ENCODE assay signal across 10 mouse cellular contexts in the genomic region with DNA sequence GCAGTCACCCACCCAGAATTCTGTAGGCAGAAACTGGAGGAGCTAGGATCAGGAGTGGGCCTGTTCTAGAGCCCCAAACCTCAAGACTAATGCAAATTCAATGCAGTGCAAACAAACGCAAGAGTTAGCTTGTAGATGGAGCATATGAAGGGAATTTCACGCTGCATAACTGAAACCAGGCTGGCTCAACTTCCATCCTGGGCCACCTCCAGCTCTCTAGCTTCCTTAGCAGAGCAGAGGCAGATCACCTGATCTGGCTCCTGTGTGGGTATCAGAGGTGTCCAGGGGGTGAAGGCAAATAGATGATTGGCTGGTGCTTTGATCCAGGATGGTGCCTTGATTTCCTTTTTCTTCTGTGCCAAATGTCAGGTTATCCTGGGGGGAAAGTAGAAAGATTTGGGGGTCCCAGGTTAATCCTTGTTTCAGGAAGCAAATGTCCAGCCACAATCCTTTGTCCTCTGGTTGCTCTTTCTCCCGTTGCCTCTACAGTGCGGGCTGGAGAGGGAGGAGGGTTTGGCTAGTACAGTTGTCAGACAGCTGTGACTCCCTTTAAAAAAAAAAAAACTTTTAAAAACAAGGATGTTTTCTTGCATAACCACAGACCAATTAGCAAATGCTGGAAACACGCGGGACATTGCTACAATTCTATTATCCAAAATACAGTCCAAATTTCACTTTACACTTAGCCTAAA.
DNase-seq lines count a peak whose midpoint lies in the region; ATAC-seq and TF ChIP-seq lines count a peak whose summit lies in the region.
"Had no signal": no experiment of that assay in that cellular context is flagged by ENCODE, and none has a peak within 500 bp of the region (broad histone marks: within the 10 kb centered on the region; RNA-seq: fewer than 3 reads in every experiment).

No protein-coding gene starts in this region.

- H3K27ac ChIP-seq in intestine, embryonic 15.5 days = 0 out of 2 replicates have a peak overlapping the region, but pooled peaks have one; percentile 30
- no peak overlapping the region; the same call in 1 of the 2 replicates for H3K27ac ChIP-seq in intestine, postnatal 0 days (ENCODE audit: low read depth, low read length)
- 0 out of 2 replicates have a peak overlapping the region, but pooled peaks have one; percentile 19 for H3K27ac ChIP-seq in midbrain, embryonic 13.5 days
- no peak overlapping the region for H3K27ac ChIP-seq in midbrain, embryonic 14.5 days (replicated peaks; ENCODE audit: low read depth, low read length)
- peak overlapping the region; percentile 45 for H3K27ac ChIP-seq in heart, postnatal 0 days (ENCODE audit: low read depth)
- H3K27ac ChIP-seq: hindbrain, embryonic 15.5 days; macrophage had no signal

- H3K9me3 ChIP-seq in intestine, embryonic 15.5 days = no peaks in the 10 kb centered on the region
- H3K9me3 ChIP-seq in intestine, postnatal 0 days (ENCODE audit: control insufficient read depth) = no peaks in the 10 kb centered on the region
- H3K9me3 ChIP-seq in midbrain, embryonic 13.5 days = no peaks in the 10 kb centered on the region
- no peaks in the 10 kb centered on the region for H3K9me3 ChIP-seq in midbrain, embryonic 14.5 days (ENCODE audit: control insufficient read depth, low read length)
- H3K9me3 ChIP-seq in heart, postnatal 0 days (replicated peaks; ENCODE audit: control insufficient read depth, low read length) = no peaks in the 10 kb centered on the region
- H3K9me3 ChIP-seq: hindbrain, embryonic 15.5 days had no signal

- TF ChIP-seq CTCF in intestine, postnatal 0 days (IDR thresholded peaks at IDR 0.05; ENCODE audit: low read depth) = no peak
- no peak for TF ChIP-seq CTCF in heart, postnatal 0 days (IDR thresholded peaks at IDR 0.05; ENCODE audit: low read depth)

- no peak for TF ChIP-seq EP300 in heart, postnatal 0 days (IDR thresholded peaks at IDR 0.05; ENCODE audit: low read depth)

- H3K4me1 ChIP-seq in intestine, embryonic 15.5 days (replicated peaks) = peaks cover 39% of the 10 kb centered on the region
- H3K4me1 ChIP-seq in intestine, postnatal 0 days (replicated peaks; ENCODE audit: control insufficient read depth, insufficient read depth, low read length) = peaks cover 6% of the 10 kb centered on the region; the same call in 1 of the 2 replicates
- H3K4me1 ChIP-seq in midbrain, embryonic 13.5 days (replicated peaks) = peaks cover 44% of the 10 kb centered on the region
- peaks cover 14% of the 10 kb centered on the region for H3K4me1 ChIP-seq in midbrain, embryonic 14.5 days (ENCODE audit: control insufficient read depth, insufficient read depth, low read length)
- H3K4me1 ChIP-seq in heart, postnatal 0 days (ENCODE audit: control insufficient read depth, insufficient read depth) = peaks cover 43% of the 10 kb centered on the region

- H3K4me3 ChIP-seq in intestine, embryonic 15.5 days (replicated peaks) = no peak overlapping the region
- no peak overlapping the region for H3K4me3 ChIP-seq in intestine, postnatal 0 days (ENCODE audit: low read depth, low read length)
- H3K4me3 ChIP-seq in midbrain, embryonic 13.5 days (replicated peaks) = no peak overlapping the region
- H3K4me3 ChIP-seq in midbrain, embryonic 14.5 days (replicated peaks; ENCODE audit: low read depth, low read length) = no peak overlapping the region
- H3K4me3 ChIP-seq in heart, postnatal 0 days (ENCODE audit: low read depth, low read length) = no peak overlapping the region
- H3K4me3 ChIP-seq: hindbrain, embryonic 15.5 days had no signal

- no peaks in the 10 kb centered on the region for H3K27me3 ChIP-seq in intestine, embryonic 15.5 days (replicated peaks)
- no peaks in the 10 kb centered on the region for H3K27me3 ChIP-seq in intestine, postnatal 0 days (replicated peaks; ENCODE audit: control insufficient read depth, insufficient read depth, low read length)
- H3K27me3 ChIP-seq in midbrain, embryonic 13.5 days = no peaks in the 10 kb centered on the region
- no peaks in the 10 kb centered on the region for H3K27me3 ChIP-seq in midbrain, embryonic 14.5 days (ENCODE audit: control insufficient read depth, insufficient read depth, low read length)
- no peaks in the 10 kb centered on the region for H3K27me3 ChIP-seq in heart, postnatal 0 days (ENCODE audit: control insufficient read depth, insufficient read depth, low read length)
- H3K27me3 ChIP-seq: hindbrain, embryonic 15.5 days had no signal

- DNase-seq in midbrain, embryonic 14.5 days = no peak
- no peak for DNase-seq in heart, postnatal 0 days (ENCODE audit: low spot score)
- DNase-seq in urinary bladder, postnatal 10 days (ENCODE audit: low spot score) = no peak
- DNase-seq: thymus, adult 2 months had no signal

- WGBS in intestine, embryonic 15.5 days = 67% methylated on average over 6 of the region's 6 CpGs
- WGBS in intestine, postnatal 0 days = 62% methylated on average over 6 of the region's 6 CpGs
- 58% methylated on average over 6 of the region's 6 CpGs for WGBS in midbrain, embryonic 13.5 days
- 47% methylated on average over 6 of the region's 6 CpGs for WGBS in midbrain, embryonic 14.5 days
- WGBS in heart, postnatal 0 days = 51% methylated on average over 6 of the region's 6 CpGs

- H3K36me3 ChIP-seq in intestine, embryonic 15.5 days = no peaks in the 10 kb centered on the region
- no peaks in the 10 kb centered on the region for H3K36me3 ChIP-seq in intestine, postnatal 0 days (ENCODE audit: control insufficient read depth, insufficient read depth)
- H3K36me3 ChIP-seq in midbrain, embryonic 13.5 days = peaks cover 6% of the 10 kb centered on the region
- H3K36me3 ChIP-seq in midbrain, embryonic 14.5 days (ENCODE audit: control insufficient read depth, insufficient read depth, low read length) = 0 out of 2 replicates have a peak, but pooled peaks cover 3% of the 10 kb centered on the region
- no peaks in the 10 kb centered on the region for H3K36me3 ChIP-seq in heart, postnatal 0 days (replicated peaks; ENCODE audit: control insufficient read depth, insufficient read depth, low read length)
- H3K36me3 ChIP-seq: hindbrain, embryonic 15.5 days had no signal

- no peak for ATAC-seq in intestine, embryonic 15.5 days
- ATAC-seq in intestine, postnatal 0 days = no peak
- ATAC-seq in midbrain, embryonic 13.5 days = no peak
- no peak for ATAC-seq in midbrain, embryonic 14.5 days (ENCODE audit: low FRiP score, low TSS enrichment)
- no peak for ATAC-seq in heart, postnatal 0 days (ENCODE audit: insufficient read depth, low read depth)
- ATAC-seq in cerebellum, adult (ENCODE audit: insufficient number of reproducible peaks, low FRiP score, low TSS enrichment) = no peak

- H3K9ac ChIP-seq in intestine, embryonic 15.5 days = no peak overlapping the region
- H3K9ac ChIP-seq in intestine, postnatal 0 days (ENCODE audit: low read depth, low read length) = no peak overlapping the region
- H3K9ac ChIP-seq in midbrain, embryonic 13.5 days (replicated peaks) = no peak overlapping the region
- no peak overlapping the region for H3K9ac ChIP-seq in midbrain, embryonic 14.5 days (replicated peaks; ENCODE audit: low read length)
- H3K9ac ChIP-seq in heart, postnatal 0 days (replicated peaks; ENCODE audit: low read depth, low read length) = no peak overlapping the region
- H3K9ac ChIP-seq: hindbrain, embryonic 15.5 days had no signal

- H3K4me2 ChIP-seq in intestine, embryonic 15.5 days (replicated peaks) = no peak overlapping the region
- no peak overlapping the region for H3K4me2 ChIP-seq in intestine, postnatal 0 days (replicated peaks; ENCODE audit: low read depth)
- no peak overlapping the region for H3K4me2 ChIP-seq in midbrain, embryonic 13.5 days (replicated peaks)
- no peak overlapping the region for H3K4me2 ChIP-seq in midbrain, embryonic 14.5 days (ENCODE audit: low read length)
- H3K4me2 ChIP-seq in heart, postnatal 0 days (ENCODE audit: low read depth, low read length) = no peak overlapping the region
- H3K4me2 ChIP-seq: hindbrain, embryonic 15.5 days had no signal

Comparison
In these comparisons a context has a peak if more than half of its experiments do, and no peak if none do; other contexts are left out.
1. H3K27ac ChIP-seq: peak in intestine, embryonic 15.5 days (single experiment), midbrain, embryonic 13.5 days (single experiment) and heart, postnatal 0 days (single experiment); none in intestine, postnatal 0 days (single experiment) and midbrain, embryonic 14.5 days (single experiment).